Mouse (Mus musculus): ENCODE data around the gene Olfr1367.

GRCm38 (mm10) chr13:21322509-21323375 is 24.0 kb upstream of the Olfr1367 start:
- TF ChIP-seq GATA1 (IDR thresholded peaks at IDR 0.05; ENCODE audit: borderline replicate concordance, low read length) (no peak), FLI1 (IDR thresholded peaks at IDR 0.05; ENCODE audit: low read length) (no peak)
